Mouse (Mus musculus): ENCODE results near the gene Ogfod2.

The Ogfod2 gene

GRCm38 (mm10) chr5:124093852-124094604, 18.1 kb upstream of the Ogfod2 start:
- peak in 1 of 2 experiments; percentile 36 for DNase-seq (ENCODE audit: low spot score in 2 of 2)

DNA sequence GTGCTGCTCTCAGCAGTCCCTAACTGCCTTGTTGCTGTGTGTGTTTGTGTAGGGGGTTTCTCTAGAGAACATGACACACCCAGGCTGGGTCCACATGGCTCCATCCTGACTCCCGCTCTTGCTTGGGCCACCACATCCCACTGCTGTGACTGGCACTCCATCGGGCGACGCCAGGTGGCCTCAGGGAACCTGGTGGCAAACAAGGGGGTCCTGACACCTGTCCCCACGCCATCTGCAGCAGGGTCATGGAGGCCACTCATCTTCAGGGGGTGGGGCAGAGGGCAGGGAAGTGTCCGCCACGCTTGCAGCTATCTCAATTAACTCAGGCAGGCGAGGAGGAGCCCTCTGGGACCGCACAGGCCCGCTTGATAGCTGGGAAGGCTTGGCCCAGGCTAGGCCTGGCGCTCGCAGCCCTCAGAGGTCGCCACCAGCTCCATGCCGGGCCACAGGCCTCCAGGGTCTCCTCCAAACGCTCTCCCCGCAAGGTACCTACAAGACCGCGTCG, 17.0 kb upstream of the Ogfod2 start:
- DNase-seq (ENCODE audit: low spot score in 2 of 2) = peak in 1 of 2 experiments; percentile 63

- DNase-seq (ENCODE audit: low spot score in 2 of 2) = peak; percentile 97 to 98
These were observed 16.4 kb upstream of the Ogfod2 start, which contains the start of gene Abcb9 for GRCm38 (mm10) chr5:124095596-124096232. Gene Abcb9, minus strand, starts transcription at chr5:124095798.

DNA sequence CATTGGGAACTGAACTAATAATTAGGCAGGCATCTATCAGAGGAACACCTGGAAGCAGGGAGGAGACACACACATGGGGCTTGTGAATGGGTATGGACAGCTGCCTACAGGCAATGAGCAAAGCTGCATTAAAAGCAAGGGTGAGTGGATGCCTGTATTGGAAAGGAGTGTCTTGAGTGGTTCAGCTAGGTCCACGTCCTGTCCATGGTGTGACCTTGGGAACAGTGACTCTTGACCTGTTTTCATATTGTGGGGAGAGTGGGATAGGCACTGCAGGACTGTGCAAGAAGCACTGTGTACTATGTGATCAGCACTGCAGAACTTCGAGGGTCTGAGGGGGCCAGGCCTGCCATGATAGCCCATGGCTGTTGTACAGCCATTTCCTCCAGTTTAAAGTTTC, 13.2 kb upstream of the Ogfod2 start:
- DNase-seq (ENCODE audit: low spot score in 2 of 2) = no peak

GRCm38 (mm10) chr5:124100128-124101044, 11.7 kb upstream of the Ogfod2 start:
- no peak for DNase-seq (ENCODE audit: low spot score in 2 of 2)

DNA sequence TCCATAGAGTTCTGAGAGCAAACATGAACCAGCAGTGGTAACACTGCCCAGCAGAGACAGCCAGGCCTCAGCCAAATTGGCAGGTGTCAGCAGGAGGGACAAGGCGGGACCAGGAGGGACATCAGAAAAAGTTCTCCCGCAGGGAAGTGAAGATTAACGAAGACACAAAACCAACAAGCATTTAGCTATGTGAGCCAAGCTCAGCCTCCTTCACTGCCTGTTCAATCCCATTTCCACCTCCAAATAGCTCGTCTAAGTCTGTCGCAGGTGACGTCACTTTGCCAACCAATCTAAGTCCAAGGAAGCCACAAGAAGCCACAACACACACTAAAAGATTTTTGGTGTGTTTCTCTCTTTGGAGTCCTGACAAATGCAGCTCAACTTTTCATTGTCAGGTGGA, 9.8 kb upstream of the Ogfod2 start:
- no peak for DNase-seq (ENCODE audit: low spot score in 2 of 2)

DNA sequence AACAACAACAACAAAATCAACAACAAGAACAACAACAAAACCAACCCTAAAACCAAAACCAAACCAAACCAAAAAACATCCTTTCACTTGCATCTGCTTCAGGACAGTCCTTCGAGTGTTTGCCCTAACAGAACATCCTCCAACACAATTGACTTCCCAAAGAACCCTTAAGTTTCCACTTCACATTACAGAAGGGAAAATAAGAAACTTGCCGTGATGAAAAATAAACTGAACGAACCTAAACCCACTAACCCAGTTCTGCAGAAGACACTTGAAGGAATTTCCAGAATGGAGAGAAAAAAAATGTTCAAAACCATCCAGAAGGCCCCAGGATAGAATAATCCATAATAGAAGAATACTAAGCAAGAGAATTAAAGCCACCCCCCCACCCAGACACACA, 9.1 kb upstream of the Ogfod2 start:
- DNase-seq (ENCODE audit: low spot score in 2 of 2) = no peak

DNA sequence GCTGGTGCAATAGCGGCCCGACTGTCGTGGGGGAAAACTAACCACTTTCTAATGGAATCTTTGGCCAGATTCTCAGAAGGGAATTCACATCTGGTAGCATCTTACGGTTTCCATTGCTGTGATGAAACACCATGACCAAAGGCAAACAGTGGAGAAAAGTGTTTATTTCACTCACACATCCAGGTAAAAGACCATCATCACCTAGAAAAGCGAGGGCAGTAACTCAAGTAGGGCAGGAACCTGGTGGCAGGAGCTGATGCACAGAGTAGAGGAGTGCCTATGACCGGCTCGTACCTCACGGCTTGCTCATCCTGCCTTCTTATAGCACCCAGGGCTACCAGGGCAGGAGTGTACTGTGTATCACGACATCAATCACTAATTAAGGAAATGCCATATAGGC, 8.5 kb upstream of the Ogfod2 start:
- no peak for DNase-seq (ENCODE audit: low spot score in 2 of 2)

- peak; percentile 43 to 57 for DNase-seq (ENCODE audit: low spot score in 2 of 2)
These were observed 888 bp upstream of the Ogfod2 start for GRCm38 (mm10) chr5:124111077-124111741.

DNA sequence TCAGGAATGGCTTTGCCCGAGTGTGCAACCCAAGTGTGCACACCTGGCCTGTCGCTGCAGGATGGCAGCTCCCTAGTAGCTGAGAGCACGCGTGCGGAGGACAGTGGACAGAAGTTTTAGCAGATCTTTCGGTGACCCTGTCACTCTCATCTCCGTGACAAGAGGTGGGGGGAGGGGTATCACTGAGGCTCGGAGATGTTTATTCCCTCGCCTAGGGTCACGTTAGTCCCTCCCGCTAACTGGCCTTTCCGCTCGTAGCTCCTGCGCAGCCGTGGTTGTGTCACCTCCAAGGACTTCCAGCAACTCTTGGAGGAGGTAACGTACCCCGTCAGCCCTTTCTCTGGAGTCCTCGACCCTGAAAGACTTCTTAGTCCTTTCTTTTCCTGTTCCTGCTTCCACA, 434 bp downstream of the Ogfod2 start:
- DNase-seq (ENCODE audit: low spot score in 2 of 2) = no peak

- DNase-seq (ENCODE audit: low spot score in 2 of 2) = peak; percentile 76
These were observed 933 bp downstream of the Ogfod2 start for GRCm38 (mm10) chr5:124113030-124113429.

DNA sequence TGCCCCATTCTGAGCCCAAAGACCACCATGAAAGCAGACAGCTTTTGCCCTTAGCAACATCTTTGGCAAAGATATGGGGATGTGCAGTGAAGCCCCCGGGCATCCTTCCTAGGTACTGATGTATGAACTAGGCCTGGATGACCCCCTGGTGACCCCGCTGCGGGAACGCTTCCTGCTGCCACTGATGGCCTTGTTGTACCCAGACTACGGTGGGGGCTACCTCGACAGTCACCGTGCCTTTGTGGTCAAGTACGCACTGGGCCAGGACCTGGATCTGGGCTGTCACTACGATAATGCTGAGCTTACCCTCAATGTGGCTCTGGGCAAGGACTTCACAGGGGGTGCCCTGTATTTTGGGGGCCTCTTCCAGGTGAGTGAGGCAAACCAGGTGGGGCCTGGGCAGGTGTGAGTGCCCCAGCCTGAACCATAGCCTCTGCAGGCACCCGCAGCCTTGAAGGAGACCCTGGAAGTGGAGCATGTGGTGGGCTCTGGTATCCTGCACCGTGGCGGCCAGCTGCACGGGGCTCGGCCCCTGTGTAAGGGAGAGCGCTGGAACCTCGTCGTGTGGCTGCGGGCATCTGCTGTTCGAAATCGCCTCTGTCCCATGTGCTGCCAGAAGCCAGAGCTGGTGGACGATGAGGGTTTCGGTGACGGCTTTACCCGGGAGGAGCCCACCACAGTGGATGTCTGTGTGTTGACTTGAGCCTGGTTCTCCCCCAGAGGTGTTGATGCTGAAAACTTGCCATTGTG, 2.4 kb downstream of the Ogfod2 start:
- peak in 1 of 2 experiments; percentile 62 for DNase-seq (ENCODE audit: low spot score in 2 of 2)

DNA sequence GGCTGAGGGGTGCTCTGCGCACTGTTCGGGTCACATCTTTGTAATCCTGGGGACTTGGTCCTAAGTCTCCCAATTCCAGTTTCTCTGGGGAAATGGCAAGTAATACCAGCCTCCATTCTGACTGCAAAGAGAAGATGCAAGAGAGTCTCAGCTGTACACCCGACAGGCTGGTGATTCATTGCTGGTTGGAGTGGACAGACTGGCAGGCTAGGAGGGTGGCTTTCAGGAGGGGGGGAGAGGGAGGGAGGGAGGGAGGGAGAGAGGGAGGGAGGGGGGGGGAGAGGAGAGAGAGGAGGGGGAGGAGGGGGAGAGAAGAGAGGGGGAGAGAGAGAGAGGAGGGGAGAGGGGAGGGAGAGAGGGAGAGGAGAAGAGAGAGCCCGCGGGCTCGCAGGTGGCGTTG, 3.4 kb downstream of the Ogfod2 start:
- DNase-seq (ENCODE audit: low spot score in 2 of 2) = no peak

GRCm38 (mm10) chr5:124115990-124116845, 4.1 kb downstream of the Ogfod2 start, which contains the start of gene Arl6ip4:
Gene Arl6ip4, plus strand, starts transcription at chr5:124116089.
- peak; percentile 89 to 90 for DNase-seq (ENCODE audit: low spot score in 2 of 2)

- peak in 1 of 2 experiments; percentile 47 for DNase-seq (ENCODE audit: low spot score in 2 of 2)
These were observed 7.1 kb downstream of the Ogfod2 start for GRCm38 (mm10) chr5:124119204-124119603.

DNA sequence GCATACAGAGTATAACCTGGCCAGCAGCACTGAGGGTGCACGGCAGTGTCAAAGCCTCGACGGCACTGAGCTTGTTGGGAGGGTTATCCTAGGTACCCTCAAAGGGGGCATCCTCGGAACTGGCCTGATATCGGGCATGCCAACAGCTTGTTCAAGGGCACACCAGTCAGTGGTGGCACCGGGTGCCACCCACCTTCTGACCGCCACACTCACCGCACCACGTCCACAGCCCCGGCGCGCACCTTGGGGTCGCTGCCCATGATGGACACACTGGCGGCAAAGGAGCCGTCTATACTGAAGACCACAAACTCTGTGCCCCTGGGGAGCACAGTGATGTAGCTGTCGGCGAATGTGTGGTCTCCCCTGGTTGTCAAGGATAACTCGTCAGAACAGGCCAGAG, 10.3 kb downstream of the Ogfod2 start:
- DNase-seq (ENCODE audit: low spot score in 2 of 2) = no peak

DNA sequence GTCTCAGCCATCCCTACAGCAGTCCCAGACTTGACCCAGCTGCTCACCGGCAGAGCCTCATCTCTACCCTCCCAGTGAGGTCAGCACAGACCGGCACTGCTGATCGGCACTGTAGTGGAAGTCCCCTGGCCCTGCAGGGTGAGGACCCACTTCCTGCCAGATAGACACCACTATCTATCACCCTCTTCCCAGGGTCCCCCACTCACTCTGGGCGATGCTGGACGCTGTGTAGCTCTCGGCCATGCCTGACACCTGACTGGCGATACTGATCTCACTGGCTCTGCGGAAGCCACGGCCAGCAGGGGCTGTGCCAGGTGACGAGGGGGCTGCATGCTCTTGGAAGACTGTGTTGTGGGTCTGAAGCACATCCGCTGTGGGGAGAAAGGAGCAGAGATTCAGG, 13.0 kb downstream of the Ogfod2 start:
- DNase-seq (ENCODE audit: low spot score in 2 of 2) = no peak

GRCm38 (mm10) chr5:124134261-124134660, 22.2 kb downstream of the Ogfod2 start:
- no peak for DNase-seq (ENCODE audit: low spot score in 2 of 2)

- DNase-seq (ENCODE audit: low spot score in 2 of 2) = peak in 1 of 2 experiments; percentile 68
These were observed 26.0 kb downstream of the Ogfod2 start for GRCm38 (mm10) chr5:124138066-124138465.

DNA sequence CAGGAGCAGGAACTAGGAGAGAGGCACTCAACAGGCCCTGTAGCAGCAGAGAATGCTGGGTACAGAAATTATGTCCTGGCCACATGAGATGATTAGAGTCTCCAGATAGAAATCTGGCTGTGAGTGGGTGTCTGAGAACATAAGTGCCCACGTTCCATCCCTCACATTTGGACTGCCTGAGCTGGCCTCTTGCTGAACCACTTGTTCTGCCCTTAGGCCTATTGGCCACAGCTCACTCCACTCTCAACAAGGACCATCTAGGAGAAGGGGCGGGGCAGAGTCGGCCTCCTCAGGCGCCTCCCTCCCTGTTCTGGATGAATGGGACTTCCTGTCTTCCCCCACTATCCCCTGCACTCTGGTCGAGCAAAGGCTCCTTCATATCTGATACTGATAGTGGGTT, 36.9 kb downstream of the Ogfod2 start:
- no peak for DNase-seq (ENCODE audit: low spot score in 2 of 2)

Data from right cerebral cortex, postnatal 10 days (tissue).